Mouse (Mus musculus): Measurements from ENCODE around the gene Krtap24-1.

Krtap24-1 gene

DNA sequence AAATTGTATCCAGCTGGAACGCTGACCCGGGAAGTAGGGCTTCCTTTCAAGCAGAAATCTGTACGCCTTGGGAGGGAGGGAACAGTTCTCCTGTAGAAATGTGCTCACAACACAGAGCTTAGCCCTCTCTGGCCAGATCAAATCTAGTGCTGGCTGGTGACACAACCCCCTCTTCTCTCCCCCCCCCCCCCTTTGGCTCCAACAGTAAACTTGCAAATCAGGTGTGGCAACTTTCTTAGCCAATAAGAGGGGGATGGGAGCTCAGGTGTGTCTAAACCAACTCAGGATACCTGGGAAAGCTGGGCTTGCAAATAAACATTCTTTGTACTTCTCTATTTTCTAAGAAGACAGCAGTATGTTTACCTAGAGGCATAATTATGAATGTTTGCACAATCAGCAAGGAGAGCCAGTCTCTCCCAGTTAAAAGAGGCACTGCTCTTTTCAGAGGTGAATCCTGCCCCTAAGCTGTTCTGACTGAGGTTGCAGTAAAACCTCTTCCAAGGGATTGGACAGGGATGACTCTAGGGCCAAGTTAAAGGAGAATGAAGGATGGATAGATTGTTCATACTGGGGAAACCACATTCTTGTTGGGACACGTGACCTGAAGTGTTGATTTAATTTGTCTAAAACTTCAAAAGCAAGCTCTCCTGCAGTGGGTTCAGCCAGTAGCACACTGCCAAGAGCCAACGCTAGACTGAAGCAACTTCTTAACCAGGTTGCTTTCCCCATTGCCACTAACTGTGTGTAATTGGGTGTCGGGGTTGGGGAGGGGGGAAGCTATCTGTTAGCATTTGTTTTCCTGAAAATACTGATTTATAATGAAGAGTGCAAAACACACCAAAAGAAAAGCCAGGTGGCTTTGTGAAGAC, 48.8 kb downstream of the Krtap24-1 start, which contains the start of gene Cldn8:
Cldn8 (minus strand) TSS at position 139 of the 869 bp plus-strand sequence.
- no peak for DNase-seq (ENCODE audit: low read depth)

- no peak for DNase-seq (ENCODE audit: low read depth)
Observed at GRCm38 (mm10) chr16:88561617-88562164, 50.4 kb downstream of the Krtap24-1 start.

Data from c-Kit-positive CD71-positive TER-119-negative erythroid progenitor cells, embryonic 14.5 days (primary cell).